Mouse (Mus musculus) midbrain, embryonic 16.5 days (tissue): ENCODE measurements at regions not wholly inside any gene's neighbourhood (a gene's known extent, or its start where the extent isn't known, plus 50 kb on each side); places are given as distances from the start of the nearest gene placed in this dataset.

ENCODE experiments used
- ATAC-seq: fragments of 200-750 bp; cut with Nextera tagmentation; 2 replicates; pipeline ENCODE4 v1.8.0; 2017; ENCODE audit warnings: moderate TSS enrichment
- H3K27ac ChIP-seq: fragments of 300-500 bp; sonication (generic); 2 replicates; pipeline ENCODE4 v1.5.1; 2014; ENCODE audit warnings: mild to moderate bottlenecking, low read length, mixed read lengths
- H3K27me3 ChIP-seq: fragments of 300-500 bp; sonication (generic); 2 replicates; pipeline ENCODE4 v1.6.1; 2014; ENCODE audit warnings: low read depth, low read length, mixed read lengths; ENCODE audit not compliant: control insufficient read depth, insufficient read depth
- H3K36me3 ChIP-seq: fragments of 300-500 bp; sonication (generic); 2 replicates; pipeline ENCODE4 v1.6.1; 2014; ENCODE audit warnings: mild to moderate bottlenecking, low read length, moderate library complexity, mixed read lengths; ENCODE audit not compliant: control insufficient read depth, insufficient read depth
- H3K4me1 ChIP-seq: fragments of 300-500 bp; sonication (generic); 2 replicates; pipeline ENCODE4 v1.6.1; 2014; ENCODE audit warnings: mild to moderate bottlenecking, low read length, mixed read lengths; ENCODE audit not compliant: control insufficient read depth, insufficient read depth
- H3K4me2 ChIP-seq: fragments of 300-500 bp; sonication (generic); 2 replicates; pipeline ENCODE4 v1.6.1; 2014; ENCODE audit warnings: mild to moderate bottlenecking, low read length, mixed read lengths
- H3K4me3 ChIP-seq: fragments of 300-500 bp; sonication (generic); 2 replicates; pipeline ENCODE4 v1.5.1; 2014; ENCODE audit warnings: low read depth, mild to moderate bottlenecking, low read length, moderate library complexity, mixed read lengths
- H3K9ac ChIP-seq: fragments of 300-500 bp; sonication (generic); 2 replicates; pipeline ENCODE4 v1.6.1; 2014; ENCODE audit warnings: low read depth, low read length, mixed read lengths
- H3K9me3 ChIP-seq: fragments of 300-500 bp; sonication (generic); replicated peaks from 2 replicates; pipeline ENCODE4 v1.6.1; 2014; ENCODE audit warnings: mild to moderate bottlenecking, low read length, mixed read lengths; ENCODE audit not compliant: control insufficient read depth, poor library complexity, severe bottlenecking
- WGBS: fragments of 180-500 bp; shearing (Covaris S2); extraction: QIAGEN DNeasy Blood & Tissue Kit; methylation state at CpG from one replicate; pipeline ENCODE4 v1.1.7; 2014; 5-methylcytosine and 5-hydroxymethylcytosine counted together

DNA sequence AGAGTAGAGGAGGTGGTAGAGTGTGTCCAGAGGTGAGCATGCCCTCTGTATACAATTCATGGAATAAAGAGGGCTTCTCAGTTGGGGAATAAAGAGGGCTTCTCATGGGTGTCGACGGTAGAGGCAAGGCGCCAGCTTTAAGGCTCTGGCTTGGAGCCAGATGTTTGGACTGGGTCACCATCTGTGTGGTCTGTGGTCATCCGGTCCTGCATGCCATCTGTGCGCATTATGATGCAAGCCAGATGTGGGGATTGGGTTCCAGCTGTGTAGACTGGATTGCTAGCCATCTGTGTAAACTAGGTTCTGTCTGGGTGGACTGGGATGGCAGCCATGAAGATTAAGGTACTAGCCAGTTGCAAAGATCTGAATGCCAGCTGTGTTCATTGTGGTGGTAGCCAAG, 204.6 kb upstream of the Gjb5 start:
- Histone ChIP-seq H3K4me1 (no peaks in the 10 kb centered on the region), H3K4me3 (no peak overlapping the region), H3K27ac (no peak overlapping the region), H3K4me2 (no peak overlapping the region), H3K27me3 (no peaks in the 10 kb centered on the region), H3K9ac (no peak overlapping the region), H3K9me3 (no peaks in the 10 kb centered on the region), H3K36me3 (no peaks in the 10 kb centered on the region)
- no peak for ATAC-seq
- WGBS = 87% methylated on average over 5 of the region's 5 CpGs

GRCm38 (mm10) chr4:127558572-127558971, 200.6 kb upstream of the Gjb5 start:
- Histone ChIP-seq H3K27me3 (no peaks in the 10 kb centered on the region), H3K4me2 (no peak overlapping the region), H3K4me1 (no peaks in the 10 kb centered on the region), H3K36me3 (no peaks in the 10 kb centered on the region), H3K4me3 (no peak overlapping the region), H3K9me3 (no peaks in the 10 kb centered on the region), H3K27ac (no peak overlapping the region), H3K9ac (no peak overlapping the region)
- WGBS = 50% methylated on average over 7 of the region's 7 CpGs
- no peak for ATAC-seq

DNA sequence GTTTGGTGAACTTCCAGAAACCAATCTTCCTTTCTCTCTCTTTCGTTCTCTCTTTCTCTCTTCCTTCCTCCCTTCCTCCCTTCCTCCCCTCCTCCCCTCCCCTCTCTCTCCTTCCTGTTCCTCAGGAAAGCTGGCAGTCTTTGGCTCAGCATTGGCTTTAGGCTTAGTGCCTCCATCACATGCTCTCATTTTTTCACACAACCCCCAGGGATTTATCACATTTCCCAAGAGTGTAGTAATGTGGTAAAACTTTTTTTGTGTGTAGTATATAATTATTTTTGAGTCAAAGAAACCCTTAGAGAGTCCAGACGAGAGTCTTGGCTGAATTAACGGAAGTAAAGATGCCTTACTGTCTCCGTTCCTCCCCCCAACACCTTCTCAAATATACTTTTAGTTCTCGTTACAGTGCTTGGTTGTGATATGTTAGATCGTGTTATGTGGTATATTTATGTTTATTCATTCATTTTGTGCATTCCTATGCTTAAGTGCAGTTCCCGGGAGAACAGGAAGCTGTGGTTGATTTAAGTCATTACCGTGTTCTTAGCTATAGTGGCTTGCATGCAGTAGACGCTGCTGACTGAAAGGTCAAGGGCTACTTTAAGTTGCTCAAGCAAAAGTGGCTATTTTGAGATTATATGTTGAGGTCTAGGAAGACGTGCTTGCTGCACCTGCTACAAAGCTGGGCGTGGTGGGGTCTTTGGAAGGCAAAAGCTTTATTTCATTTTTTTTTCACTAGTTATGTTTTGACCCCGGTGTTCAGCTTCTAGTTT, 194.7 kb upstream of the Gjb5 start:
- WGBS = 81% methylated on average over 12 of the region's 12 CpGs
- Histone ChIP-seq H3K27ac (no peak overlapping the region), H3K9me3 (no peaks in the 10 kb centered on the region), H3K4me2 (no peak overlapping the region), H3K4me1 (peaks cover 10% of the 10 kb centered on the region; the same call in 1 of the 2 replicates), H3K9ac (no peak overlapping the region), H3K36me3 (no peaks in the 10 kb centered on the region), H3K27me3 (no peaks in the 10 kb centered on the region), H3K4me3 (no peak overlapping the region)
- ATAC-seq = no peak

GRCm38 (mm10) chr4:127549581-127549980, 191.6 kb upstream of the Gjb5 start:
- WGBS = 41% methylated on average over 12 of the region's 12 CpGs
- H3K9ac ChIP-seq = no peak overlapping the region; the same call in 1 of the 2 replicates
- no peaks in the 10 kb centered on the region for H3K9me3 ChIP-seq
- no peaks in the 10 kb centered on the region for H3K27me3 ChIP-seq
- H3K4me2 ChIP-seq = peak overlapping the region; percentile 47
- H3K27ac ChIP-seq = 0 out of 2 replicates have a peak overlapping the region, but pooled peaks have one; percentile 38
- ATAC-seq = no peak
- H3K4me1 ChIP-seq = peaks cover 10% of the 10 kb centered on the region; the same call in 1 of the 2 replicates
- H3K36me3 ChIP-seq = no peaks in the 10 kb centered on the region
- H3K4me3 ChIP-seq = no peak overlapping the region; the same call in 1 of the 2 replicates

- ATAC-seq = no peak
- 0 out of 2 replicates have a peak overlapping the region, but pooled peaks have one; percentile 38 for H3K27ac ChIP-seq
- no peaks in the 10 kb centered on the region for H3K27me3 ChIP-seq
- WGBS = 32% methylated on average over 6 of the region's 6 CpGs
- H3K4me2 ChIP-seq = peak overlapping the region; percentile 47
- H3K9ac ChIP-seq = no peak overlapping the region
- no peak overlapping the region for H3K4me3 ChIP-seq
- peaks cover 10% of the 10 kb centered on the region; the same call in 1 of the 2 replicates for H3K4me1 ChIP-seq
- no peaks in the 10 kb centered on the region for H3K9me3 ChIP-seq
- no peaks in the 10 kb centered on the region for H3K36me3 ChIP-seq
Observed at GRCm38 (mm10) chr4:127549018-127549417, 191.0 kb upstream of the Gjb5 start.

- H3K27ac ChIP-seq = no peak overlapping the region
- no peak overlapping the region for H3K4me2 ChIP-seq
- WGBS = 93% methylated on average over 6 of the region's 6 CpGs
- H3K9ac ChIP-seq = no peak overlapping the region
- no peak overlapping the region for H3K4me3 ChIP-seq
- H3K27me3 ChIP-seq = no peaks in the 10 kb centered on the region
- H3K36me3 ChIP-seq = no peaks in the 10 kb centered on the region
- peaks cover 14% of the 10 kb centered on the region; the same call in 1 of the 2 replicates for H3K4me1 ChIP-seq
- no peak for ATAC-seq
- no peaks in the 10 kb centered on the region for H3K9me3 ChIP-seq
Observed at GRCm38 (mm10) chr4:127545106-127545505, 187.1 kb upstream of the Gjb5 start.

DNA sequence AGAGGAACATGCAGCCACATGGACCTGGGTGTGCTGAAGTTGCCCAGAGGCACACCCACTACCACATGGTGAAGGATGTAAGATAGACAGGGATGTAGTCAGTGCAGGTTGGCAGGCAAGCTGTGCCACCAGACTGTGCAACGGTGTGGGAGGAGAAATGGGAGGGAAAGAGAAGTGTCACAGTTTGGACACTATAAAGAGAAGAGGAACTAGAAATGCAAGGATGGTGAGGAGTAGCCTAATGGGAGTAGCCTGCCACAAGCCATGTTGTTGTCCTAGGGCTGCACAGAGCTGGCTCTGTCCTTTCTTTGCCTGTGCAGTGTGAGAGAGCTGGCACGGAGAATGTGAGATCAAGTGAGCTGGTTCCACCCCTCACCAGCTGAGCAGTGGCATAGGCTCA, 185.3 kb upstream of the Gjb5 start:
- Histone ChIP-seq H3K27me3 (no peaks in the 10 kb centered on the region), H3K36me3 (no peaks in the 10 kb centered on the region), H3K9me3 (no peaks in the 10 kb centered on the region), H3K27ac (no peak overlapping the region), H3K4me3 (no peak overlapping the region), H3K9ac (no peak overlapping the region), H3K4me2 (no peak overlapping the region), H3K4me1 (peaks cover 4% of the 10 kb centered on the region; the same call in 1 of the 2 replicates)
- 94% methylated on average over 2 of the region's 2 CpGs for WGBS
- no peak for ATAC-seq

GRCm38 (mm10) chr4:127542771-127543170, 184.8 kb upstream of the Gjb5 start:
- H3K9me3 ChIP-seq = no peaks in the 10 kb centered on the region
- WGBS = 62% methylated on average over 4 of the region's 4 CpGs
- no peaks in the 10 kb centered on the region for H3K27me3 ChIP-seq
- H3K4me2 ChIP-seq = no peak overlapping the region
- H3K27ac ChIP-seq = no peak overlapping the region
- peaks cover 4% of the 10 kb centered on the region; the same call in 1 of the 2 replicates for H3K4me1 ChIP-seq
- no peak for ATAC-seq
- H3K4me3 ChIP-seq = no peak overlapping the region
- H3K36me3 ChIP-seq = no peaks in the 10 kb centered on the region
- H3K9ac ChIP-seq = no peak overlapping the region

- Histone ChIP-seq H3K27me3 (no peaks in the 10 kb centered on the region), H3K4me3 (no peak overlapping the region), H3K4me2 (no peak overlapping the region), H3K4me1 (no peaks in the 10 kb centered on the region), H3K36me3 (no peaks in the 10 kb centered on the region), H3K27ac (no peak overlapping the region), H3K9ac (no peak overlapping the region), H3K9me3 (no peaks in the 10 kb centered on the region)
- ATAC-seq = no peak
- 43% methylated on average over 5 of the region's 5 CpGs for WGBS
Observed at GRCm38 (mm10) chr4:127536952-127537351, 179.0 kb upstream of the Gjb5 start.
